Mouse (Mus musculus) urinary bladder, postnatal 10 days (tissue): ENCODE data around the gene Fosl1.
"Not testable (repeated sequence)": the region's sequence is repeated elsewhere in the genome, so short reads cannot be mapped to it uniquely, and the experiment has no call there.

Experiments
- DNase-seq: peaks from one replicate; pipeline ENCODE4 v3.0.0; 2022; ENCODE audit warnings: low spot score

Fosl1 gene

DNA sequence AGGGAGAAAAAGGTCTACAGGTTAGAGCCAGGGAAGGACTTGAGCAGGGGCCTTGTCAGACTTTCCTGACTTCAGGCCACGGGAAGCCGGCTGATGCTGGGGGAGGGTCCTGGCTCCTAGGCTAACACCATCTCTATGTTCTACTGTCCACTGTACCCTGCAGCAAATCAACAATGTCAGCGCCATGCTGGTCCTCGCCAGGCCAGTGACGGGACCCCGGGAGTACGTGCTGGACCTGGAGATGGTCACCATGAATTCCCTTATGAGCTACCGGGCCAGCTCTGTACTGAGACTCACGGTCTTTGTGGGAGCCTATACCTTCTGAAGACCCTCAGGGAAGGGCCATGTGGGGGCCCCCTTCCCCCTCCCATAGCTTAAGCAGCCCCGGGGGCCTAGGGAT lies 34.1 kb downstream of the Fosl1 start:
- no peak for DNase-seq

DNA sequence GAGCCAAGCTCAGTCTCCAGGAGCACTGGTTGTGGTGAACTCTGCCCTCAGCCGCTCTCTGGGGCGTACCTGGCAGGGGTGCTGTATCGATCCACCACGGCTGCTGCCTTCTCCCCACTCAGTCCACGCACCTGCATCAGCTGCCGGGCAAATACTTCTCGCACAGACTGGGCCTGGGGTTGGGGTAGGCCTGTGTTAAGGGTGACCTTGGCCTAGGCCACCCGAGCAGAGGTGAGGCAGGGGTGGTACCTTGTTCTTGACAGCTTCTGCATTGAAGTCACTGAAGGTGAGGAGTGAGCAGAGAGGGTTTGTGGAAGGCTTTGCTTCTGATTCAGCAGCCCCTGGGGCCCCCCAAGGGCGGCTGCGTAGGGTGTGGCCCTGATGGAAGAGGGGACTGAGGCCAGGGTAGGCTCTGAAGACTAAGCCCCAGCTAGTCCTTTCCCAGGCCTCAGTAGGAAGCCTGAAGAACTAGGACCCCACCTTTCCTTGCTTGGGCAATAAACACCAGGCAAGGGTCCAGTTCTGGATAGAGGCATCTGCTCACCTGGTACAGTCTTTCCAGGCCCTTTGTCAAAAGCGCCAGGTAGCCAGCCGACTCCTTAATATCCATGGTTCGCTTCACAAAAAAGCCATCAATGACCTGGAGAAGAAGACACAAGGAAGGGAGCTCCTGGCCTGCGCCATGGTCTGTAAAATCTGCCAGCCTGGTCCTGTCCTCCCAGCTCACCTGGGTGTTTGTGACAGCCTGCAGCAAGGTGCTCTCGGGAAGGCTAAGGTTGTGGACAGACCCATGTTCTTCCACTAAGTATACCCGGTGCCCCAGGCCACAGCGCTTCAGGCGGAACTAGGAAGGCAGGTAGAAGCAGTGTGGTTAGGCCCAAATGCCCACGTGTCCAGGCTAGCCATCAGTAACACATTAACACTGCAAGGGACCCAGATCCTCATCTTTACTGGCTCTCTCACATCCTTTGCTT lies 36.3 kb downstream of the Fosl1 start:
- no peak for DNase-seq

DNA sequence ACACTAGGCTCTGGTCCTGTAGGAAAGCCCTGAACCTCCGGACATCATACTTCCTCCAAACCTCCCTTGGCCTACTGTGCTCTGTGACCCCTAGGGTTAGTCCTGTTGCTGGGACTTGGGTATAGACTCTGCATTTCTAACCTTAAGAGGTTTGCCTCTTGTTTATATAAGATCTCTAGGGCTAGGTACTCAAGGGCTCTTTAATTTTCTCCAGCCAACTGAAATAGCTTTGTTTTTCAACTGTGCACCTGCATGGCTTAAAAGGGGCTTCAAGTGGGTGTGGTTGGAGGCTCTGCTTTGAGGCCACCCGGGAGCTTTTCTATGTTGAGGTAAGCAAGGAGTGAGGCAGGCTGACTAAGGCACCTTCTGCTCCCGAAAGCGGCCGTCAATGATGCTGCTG lies 37.1 kb downstream of the Fosl1 start:
- DNase-seq, result no peak

DNA sequence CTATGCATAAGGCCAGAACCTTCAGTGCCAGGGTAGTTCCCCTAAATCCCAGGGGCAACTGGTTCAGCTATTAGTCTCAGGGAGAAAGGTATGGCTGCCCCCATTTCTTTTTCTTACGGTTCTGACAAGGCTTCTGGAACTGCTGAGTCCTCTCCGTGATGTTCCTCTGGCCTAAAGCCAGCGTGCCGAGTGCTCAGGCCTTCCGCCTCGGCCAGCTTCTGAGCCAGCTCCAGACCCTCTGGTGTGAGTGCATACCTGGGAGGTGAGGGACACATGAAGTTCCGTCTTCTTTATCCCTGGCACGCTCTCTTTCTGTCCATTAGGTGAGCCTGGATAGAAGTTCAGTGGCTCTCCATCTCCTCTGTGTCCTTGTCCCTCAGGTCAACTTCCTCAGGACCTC lies 38.0 kb downstream of the Fosl1 start:
- no peak for DNase-seq

DNA sequence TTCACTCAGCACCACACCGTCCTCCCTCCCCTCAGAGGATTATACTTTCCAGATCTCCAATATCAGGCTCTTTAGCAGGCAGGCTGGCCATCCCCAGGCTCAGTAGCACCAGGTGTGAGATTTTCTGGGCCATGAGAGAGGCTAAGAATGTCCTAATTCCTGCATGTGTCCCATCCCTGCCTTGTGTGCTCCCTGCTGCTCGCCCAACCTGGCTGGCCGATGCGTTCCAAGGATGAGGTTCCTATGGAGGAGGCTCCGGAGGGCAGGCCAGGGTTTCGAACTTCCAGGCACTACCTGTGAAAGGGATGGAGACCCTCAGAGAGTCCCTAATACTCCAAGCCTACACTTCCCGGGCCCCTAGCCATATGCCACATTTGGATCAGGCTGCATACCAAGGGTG lies 38.5 kb downstream of the Fosl1 start:
- no peak for DNase-seq

DNA sequence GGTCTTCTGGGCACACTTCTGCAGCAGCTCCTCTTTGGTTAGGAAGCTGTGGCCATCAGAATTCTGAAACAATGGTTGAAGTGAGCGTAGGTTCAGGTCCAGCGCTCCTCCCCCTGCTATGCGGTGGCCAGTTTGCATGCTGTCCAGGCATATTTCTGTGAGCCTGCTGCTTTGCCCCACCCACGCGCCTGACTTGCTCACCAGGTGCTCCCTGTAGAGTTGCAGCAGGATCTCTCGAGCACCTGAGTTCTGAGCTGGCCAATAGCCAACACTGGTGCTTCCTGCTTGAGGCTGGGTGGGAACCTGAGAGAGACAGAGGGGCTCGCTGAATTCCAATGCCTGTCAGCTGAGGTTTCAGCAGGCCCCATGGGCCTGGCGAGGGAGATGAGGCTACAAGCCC lies 38.9 kb downstream of the Fosl1 start:
- no peak for DNase-seq

DNA sequence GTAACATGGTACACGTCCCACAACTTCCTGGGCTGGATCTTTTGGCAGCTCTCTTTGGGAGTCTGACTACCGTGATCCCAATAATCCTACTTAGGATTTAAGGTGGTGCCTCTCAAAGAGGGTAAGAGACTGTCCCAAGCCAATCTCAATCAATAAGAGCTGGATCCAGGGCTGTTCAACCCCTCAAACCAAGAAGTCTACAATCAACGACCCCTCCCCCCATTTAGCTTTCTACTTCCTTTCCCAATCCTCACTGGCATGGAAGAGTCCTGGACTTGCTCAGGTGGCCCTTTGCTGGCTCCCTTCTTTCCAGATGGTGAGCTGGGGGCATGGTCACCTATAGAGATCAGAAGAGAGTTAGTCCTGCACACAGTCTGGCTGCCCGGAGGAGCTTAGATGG lies 39.4 kb downstream of the Fosl1 start:
- DNase-seq, result no peak

DNA sequence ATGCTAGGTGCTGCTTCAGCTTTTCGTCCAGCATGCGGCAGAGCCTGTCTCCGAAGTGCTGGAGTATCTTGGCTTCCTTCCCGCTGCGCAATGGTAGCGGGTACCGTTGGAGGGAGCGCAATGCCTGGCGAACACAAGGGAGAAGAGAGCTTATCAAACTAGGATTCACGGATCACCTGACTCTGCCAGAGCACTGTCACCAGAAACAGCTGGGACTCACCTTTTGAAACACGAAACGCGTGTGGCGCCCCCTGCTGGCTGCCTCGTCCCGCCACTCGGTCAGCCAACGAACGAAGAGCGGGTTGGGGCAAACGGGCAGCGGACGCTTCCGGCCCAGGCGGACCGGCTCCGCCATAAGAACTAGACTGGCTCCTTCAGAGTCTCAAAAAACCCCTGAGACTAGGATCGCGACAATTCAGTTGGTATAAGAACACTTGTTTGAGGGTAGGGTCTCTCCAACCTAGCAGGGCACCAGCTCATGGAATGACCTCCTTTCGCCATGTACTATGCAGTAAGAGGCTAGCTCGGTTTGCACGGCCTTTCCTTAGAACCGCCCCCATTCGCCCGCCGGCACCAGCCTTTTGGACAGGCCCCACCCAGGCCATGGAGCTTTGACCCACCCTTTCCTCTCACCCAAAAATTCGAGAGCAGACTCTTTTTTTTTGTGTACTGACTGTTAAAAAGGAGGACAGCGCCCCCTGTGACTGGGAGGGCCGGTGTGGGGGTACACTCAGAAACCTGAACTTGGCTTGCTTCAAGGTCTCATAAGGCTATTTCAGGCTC lies 40.6 kb downstream of the Fosl1 start, which contains the start of gene Mus81:
Gene Mus81 (minus strand): TSS at position 635 of the 783 bp plus-strand sequence.
- peak; percentile 89 for DNase-seq

DNA sequence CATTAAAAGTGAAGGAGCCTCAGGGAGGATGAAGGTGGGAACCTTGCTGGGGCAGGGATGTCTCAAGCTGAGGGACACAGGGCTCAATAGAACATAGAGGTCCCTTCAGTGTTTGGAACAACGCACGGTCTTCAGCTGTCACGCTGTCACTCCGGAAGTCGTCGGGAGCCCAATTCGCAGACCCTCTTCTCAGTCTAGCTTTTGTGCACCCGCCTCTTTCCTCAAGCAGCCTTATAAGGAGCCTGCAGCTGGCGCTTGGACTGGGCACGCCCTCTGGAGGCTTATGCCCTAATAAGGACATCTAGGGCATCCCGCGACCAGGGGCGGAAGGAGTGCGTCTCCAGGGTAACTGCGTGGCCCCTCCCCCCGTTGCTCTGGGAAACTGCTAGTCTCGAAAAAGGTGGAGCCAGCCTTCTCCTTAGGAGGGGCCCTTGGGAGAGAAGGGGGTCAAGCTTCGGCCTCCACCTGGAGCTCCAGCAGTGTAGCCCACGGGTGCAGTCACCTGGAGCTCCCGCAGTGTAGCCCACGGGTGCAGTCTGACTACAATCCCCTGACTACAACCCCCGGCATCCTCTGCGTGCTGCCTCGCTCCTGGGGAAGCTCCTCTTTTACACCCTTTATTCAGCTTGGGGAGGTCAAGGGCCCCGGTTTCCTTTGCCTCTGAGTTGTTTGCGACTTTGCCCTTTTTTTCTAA lies 41.7 kb downstream of the Fosl1 start:
- DNase-seq, result peak; percentile 90

DNA sequence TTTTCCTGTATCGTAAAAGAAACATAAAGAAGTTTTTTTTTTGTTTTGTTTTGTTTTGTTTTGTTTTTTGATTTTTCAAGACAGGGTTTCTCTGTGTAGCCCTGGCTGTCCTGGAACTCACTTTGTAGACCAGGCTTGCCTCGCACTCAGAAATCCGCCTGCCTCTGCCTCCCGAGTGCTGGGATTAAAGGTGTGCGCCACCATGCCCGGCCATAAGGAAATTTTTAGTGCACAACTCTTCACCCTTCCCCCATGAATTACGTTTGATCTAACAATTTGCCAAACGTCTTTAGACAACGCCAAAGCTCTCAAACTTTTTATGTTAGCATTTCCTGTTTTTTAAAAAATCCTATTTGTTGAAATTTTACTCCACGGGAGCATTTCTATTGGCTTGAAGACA lies 42.4 kb downstream of the Fosl1 start:
- not testable (repeated sequence) for DNase-seq

DNA sequence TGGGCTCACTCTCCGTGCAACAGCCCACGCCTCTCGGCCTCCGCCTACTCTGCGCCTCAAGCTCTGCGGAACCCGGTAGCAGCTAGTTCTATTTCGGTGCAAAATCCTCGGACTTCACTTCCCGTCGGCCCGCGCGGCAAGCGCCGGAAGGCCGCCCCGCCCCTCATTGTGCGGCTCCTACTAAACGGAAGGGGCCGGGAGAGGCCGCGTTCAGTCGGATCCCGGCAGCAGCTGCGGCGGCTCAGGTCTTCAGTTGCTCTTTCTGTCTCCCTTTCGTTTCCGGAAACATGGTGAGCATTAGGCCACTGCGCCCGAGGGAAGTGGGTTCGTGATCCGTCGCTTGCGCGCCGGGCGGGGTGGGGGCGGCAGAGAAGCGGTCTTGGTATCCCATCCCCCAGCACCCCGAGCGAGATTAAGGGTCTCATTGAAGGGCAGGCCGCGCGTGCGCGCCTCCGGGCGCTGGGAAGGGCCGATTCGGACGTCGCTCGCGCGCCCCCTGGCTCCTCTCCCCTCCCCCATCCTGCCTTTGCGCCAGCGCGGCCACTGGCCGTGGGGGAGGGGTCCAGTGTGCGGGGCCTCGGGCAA lies 43.1 kb downstream of the Fosl1 start, which contains the start of gene Cfl1:
Gene Cfl1 (plus strand): TSS at position 143 of the 585 bp plus-strand sequence.
- DNase-seq, result peak; percentile 80

DNA sequence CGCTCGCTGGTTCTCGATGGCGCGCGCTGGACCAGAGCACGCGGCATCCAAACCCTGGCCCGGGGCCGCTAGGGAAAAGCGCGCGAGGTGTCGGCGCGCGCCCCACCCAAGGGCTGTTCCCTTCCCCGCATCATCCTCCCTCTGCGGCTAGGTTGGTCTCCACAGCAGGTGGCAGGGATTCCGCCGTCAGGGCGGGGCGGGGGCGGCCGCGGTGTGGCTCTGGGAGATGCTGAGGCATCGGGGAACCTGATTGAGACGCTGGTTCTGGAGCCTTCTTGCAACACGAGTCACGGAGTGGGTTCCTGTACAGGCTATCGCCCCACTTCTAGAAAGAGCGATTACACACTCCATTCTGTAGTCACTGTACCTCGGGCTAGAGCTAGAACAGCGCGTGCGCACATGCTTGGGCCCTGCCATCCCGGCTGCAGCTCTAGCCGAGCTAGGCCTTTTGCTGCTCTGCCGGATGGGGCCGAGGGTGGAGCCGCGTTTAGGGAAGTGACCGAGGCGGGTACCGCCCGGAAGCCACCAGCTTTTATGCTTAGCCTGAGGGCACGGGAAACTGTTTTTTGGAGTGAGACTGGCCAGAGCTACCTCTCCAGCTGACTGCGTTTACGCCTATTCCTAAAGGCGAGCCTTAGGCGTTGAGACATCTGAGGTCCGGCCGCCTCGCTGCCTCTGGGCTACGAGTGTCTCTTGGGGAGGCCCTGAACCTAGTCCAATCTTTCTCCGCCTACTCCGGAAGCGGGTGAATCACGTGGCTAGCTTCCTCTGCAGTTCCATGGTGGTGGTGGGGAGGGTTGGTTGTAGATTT lies 43.8 kb downstream of the Fosl1 start:
- DNase-seq, result no peak

DNA sequence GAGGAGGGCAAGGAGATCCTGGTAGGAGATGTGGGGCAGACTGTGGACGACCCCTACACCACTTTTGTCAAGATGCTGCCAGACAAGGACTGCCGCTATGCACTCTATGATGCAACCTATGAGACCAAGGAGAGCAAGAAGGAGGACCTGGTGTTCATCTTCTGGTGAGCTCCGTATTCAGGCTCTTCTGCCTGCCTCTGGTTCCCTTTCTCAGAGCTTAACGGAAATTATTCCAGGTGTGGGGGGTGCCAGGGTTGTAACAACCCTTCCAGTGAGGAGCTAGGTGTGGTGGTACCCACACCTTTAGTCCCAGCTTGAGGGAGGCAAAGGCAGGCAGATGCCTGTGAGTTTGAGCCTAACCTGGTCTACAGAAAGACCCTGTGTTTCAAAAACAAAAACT lies 45.3 kb downstream of the Fosl1 start:
- DNase-seq, result no peak

DNA sequence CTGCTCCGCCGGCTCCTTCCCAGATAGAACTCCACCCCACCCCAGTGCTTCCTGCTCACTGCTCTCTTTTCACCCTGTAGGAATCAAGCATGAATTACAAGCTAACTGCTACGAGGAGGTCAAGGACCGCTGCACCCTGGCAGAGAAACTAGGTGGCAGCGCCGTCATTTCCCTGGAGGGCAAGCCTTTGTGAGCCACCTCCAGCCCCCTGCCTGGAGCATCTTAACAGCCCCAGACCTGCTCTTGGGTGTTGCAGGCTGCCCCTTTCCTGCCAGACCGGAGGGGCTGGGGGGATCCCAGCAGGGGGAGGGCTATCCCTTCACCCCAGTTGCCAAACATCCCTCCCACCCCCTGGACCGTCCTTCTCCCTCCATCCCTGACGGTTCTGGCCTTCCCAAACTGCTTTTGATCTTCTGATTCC lies 46.0 kb downstream of the Fosl1 start:
- not testable (repeated sequence) for DNase-seq

DNA sequence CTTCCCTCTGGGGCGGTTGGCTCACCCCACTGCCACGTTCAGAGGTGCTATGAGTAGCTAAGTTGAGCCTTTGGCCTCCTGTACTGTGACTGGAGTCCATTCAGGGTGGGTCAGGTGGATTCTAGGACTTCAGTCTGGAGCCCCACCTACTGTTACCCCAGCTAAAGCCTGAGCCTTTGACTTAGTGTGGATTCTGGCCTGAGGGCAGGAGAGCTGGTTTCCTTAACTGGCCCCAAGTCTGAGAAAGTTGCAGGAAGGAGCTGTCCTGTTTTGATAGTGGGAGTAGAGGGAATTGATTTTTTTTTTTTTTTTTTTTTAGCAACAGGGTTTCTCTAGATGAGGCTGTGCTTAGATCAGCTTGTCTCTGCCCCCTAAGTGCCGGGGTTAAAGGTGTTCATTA lies 47.0 kb downstream of the Fosl1 start:
- no peak for DNase-seq

DNA sequence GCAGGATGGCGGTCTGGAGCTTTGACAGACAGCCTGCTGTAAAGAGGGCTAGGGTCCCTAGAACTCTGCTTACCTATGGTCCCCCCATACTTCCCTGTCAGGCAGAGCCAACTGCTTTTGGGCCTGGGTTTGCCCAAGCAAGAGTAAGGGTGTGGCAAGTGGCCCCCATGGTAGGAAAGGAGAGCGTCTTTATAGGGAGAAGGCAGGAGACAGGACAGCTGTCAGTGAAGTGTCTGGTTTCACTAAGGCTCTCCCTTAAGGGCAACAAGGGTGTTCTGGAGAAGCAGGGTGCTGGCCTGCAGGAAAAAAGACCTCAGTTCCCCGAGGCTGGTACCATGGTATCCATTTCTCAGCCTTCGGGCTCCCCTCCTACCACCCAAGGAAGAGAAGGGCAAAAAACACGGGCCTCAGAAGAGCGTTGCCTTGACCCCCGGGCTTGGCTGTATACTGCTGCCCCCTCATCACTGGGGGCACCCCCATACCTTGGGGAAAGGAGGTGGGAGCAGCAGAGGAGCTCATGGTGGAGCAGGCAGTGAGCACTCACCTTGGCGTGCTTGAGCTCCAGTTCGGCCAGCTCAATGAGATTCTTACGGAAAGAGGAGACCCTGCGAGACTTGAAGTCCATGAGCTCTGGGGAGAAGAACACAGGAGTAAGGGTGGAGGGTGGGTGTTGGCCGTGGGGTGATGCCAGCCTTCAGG lies 48.2 kb downstream of the Fosl1 start:
- DNase-seq, result no peak

DNA sequence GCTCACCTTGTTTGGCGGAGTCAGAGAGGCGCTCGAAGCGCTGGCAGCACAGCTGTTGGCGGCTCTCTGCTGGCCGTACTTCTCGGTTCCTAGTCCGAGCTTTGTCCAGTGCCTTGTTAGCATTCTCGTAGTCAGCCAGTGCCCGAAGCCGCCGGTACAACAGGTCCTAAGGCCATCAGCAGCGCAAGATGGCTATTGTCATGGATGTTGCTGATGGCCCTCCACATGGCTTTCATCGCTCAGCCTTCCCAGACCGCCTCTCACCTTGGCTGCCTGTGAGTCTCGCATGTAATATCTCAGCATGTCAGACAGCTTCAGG lies 48.7 kb downstream of the Fosl1 start:
- DNase-seq, result no peak

DNA sequence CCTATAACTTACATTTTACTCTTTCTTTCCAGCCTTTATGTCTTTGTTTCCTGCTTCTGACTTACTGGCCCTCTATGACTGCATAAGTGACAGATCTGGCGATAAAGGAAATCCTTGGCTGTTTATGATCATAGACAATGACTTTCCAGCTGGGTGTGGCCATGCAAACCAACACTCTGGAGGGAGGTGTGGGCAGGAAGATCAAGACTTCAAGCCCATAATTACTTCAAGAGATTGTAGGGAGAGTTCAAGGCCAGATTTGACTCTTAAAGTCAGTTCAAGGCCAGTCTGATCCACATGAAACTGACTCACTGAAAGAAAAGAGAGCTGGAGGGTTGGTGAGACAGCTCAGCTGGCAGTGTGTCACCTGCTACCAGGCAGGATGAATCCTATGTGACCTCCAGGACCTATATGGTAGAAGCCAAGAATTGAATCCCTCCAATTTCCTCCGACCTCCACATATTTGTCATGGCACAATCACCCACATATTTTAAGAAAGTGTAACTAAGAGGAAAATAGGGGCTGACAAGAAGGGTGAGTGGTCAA lies 53.1 kb downstream of the Fosl1 start:
- no peak for DNase-seq

DNA sequence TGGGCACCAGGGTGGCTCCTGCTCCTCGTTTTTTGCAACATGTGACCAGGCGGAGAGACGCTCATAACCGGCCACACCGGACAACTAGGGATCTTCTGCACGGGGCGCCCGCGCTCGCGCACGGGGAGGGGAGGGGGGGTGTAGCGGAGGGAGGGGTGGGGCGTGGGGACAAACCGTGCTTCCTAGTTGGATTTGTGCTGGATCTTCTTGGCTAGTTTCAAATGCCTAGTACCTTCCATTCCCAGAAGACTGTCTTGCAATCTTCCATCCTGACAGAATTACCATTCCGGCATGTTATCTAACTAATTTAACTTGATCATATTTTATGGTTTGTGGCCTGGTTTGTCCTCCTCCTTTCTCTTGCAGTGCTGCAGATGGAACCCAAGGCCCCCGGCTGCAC lies 56.3 kb downstream of the Fosl1 start, which contains the start of gene 1700020D05Rik:
Gene 1700020D05Rik (minus strand): TSS at position 101 of the 400 bp plus-strand sequence.
- DNase-seq, result no peak
